Mouse (Mus musculus): Measurements from ENCODE around the gene Bloc1s2.

Gene Bloc1s2

DNA sequence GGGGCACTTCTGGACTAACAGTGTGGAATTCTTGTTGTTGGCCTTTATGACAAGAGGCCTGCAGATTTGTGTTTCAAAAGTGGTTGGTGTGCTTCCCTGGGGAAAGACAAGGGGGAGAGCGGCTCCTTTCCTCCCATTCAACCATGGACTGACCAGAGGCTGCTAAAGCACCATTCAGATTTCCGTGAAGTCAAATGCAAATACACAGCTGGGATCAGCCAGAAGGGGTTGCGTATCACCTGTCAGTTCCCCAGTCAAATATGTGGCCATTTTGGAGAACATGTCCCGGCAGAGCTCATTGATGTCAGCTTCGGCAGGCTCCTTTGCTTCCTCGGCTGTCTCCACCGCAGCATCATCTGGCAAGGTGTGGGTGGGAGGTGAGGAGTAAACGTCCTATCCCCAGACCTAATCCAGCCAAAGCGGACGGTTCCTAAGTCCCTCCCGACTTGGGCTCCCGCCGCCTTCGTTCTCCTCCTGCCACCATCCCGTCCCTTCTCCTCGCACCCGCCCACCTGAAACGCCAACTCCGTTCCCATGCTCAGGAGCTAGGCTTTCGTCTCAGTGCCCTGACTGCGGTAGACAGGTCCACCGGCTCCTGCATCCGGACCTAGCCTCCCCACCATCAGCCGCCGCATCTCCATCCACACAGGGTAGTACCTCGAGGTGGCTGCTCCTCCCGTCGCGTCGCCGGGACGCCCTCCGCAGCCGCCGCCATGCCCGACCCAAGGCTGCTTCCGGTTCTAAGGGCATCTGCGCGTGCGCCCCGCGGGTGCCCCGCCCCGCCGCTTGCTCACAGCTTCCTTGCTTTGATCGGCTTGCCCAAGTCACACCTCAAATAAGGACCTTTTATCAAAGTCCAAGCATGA lies at the start of gene Bloc1s2:
TSS of gene Bloc1s2 (minus strand) at position 745 of the 866 bp plus-strand sequence.
- DNase-seq (ENCODE audit: low spot score in 2 of 2), result peak; percentile 88 to 91

DNA sequence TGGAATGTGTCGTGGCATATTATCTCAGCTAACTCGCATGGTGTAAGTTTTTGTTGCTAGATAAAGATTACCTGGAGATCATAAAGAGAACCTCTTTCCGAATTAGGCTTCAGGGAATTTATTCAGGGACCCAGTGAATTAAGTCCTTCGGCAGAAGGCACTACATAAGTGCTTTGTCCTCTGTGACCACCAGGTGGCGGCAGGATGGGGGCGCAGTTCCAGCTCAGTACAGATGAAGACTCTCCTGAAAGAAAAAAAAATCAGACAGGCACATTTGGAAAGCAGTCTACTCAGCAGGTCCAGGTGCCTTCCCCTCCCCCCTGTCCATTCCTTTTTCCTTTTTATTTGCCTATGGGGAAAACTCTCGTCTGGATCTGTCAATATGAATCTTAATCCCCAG lies 48.9 kb upstream of the Bloc1s2 start:
- DNase-seq (ENCODE audit: low spot score in 2 of 2), result peak; percentile 65 to 75

DNA sequence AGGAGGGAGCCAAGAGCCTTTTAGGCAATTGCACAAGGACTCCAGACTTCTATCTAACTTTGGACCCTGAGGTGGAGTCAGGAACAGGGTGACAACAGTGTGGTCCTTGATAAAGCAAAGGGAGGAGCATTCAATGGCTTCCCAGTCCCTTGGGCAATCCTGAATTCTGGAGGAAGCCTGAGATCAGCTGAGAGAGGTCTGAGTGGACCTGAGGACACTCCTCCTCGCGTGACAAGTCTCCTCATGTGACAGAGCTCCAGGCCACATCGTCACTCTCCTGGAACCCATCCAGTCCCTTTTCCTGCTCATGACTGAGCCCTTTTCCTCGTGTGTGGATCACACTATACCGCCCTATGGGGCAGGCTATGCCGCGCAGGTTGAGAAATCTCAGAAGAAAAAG lies 47.7 kb upstream of the Bloc1s2 start:
- no peak for DNase-seq (ENCODE audit: low spot score in 2 of 2)

DNA sequence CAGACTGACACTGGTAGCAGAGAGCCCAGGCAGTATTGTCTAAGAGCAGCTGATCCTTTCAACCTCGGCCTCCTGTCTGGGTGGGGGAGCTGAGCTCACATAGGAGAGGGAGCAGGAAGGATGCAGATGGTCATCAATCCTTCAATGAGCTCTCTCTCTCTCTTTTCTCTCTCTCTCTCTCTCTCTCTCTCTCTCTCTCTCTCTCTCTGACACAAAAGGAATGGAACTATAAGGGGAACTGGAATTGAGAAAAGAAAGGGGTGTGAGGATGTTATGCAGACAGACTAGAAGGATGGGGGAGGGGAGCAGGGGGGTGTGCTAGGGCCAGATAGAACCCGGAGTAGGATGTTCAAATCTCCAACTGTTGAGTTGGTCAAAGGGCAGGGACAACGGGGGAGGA lies 46.1 kb upstream of the Bloc1s2 start, which contains the start of gene Pkd2l1:
TSS of gene Pkd2l1 (minus strand) at position 101 of the 400 bp plus-strand sequence.
- no peak for DNase-seq (ENCODE audit: low spot score in 2 of 2)

DNA sequence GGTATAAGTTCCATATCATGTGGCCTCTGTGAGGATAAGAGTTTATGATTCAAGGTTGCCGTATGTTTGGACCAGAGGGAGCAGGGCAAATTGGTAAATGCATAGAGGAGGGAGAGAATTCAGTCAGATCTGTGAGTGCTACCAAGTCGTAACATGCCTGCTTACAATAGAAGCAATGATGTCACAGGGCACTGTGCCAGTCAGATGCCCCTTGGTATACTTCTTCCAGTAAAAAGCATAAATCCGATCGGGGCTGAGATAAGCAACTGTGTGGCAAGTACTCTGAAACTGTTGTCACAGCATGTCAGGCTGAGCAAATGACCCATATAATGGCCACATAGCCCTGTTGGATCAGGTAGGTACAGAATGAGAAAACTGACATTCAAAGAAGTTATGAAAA lies 42.8 kb upstream of the Bloc1s2 start:
- DNase-seq (ENCODE audit: low spot score in 2 of 2), result no peak

DNA sequence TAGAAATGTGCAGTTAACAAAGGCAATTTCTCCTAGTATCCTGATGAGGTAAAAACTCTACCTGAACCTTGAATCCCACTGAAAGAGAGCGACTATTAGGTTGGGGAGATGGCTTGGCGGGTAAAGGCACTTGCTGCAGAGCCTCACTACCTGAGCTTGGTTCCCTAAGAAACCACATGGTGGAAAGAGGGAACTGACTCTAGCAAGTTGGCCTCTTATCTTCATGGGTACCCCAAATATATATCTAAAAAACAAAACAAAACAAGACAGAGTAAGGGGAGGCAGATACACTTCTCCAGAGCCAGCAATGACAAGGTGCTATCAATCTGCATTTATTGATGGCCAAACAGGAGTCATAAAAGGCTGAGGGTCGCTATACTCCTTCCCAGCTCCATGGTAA lies 37.7 kb upstream of the Bloc1s2 start:
- no peak for DNase-seq (ENCODE audit: low spot score in 2 of 2)

DNA sequence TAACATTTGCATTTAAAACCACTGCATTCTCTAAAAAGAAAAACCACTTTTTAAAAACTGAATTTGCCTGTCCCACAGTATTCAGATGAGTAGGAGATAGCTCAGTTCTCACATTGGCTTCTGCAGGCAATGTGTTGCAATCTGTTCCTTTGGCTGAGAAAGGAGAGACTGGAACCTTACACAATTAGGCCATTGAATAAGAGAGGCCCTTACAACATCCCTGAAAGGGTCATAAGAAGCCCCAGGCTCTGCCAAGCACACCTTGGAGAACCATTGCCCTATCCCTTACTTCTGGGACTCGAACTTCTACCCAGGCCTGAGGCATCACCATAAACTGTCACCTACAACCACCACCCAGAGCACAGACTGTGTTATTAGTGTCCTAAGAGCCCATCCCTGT lies 34.3 kb upstream of the Bloc1s2 start:
- no peak for DNase-seq (ENCODE audit: low spot score in 2 of 2)

DNA sequence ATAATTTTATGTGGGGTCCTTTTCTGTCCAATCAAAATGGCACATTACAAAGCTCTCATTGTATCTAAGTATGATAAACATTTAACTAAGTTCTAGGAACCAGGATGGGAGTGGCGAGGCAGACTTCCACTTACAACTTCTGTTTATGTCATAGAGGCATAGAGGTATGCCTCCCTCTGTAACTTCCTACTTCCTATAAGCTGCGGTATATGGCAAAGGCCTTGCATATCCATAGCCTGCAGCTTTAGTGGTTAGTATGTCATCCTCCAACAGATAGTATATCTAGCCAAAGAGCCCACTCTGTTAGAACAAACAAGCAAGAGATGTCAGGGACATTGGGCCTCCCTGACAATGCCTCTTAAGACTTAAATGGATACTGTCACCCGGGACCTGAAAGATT lies 30.5 kb upstream of the Bloc1s2 start:
- DNase-seq (ENCODE audit: low spot score in 2 of 2), result no peak

DNA sequence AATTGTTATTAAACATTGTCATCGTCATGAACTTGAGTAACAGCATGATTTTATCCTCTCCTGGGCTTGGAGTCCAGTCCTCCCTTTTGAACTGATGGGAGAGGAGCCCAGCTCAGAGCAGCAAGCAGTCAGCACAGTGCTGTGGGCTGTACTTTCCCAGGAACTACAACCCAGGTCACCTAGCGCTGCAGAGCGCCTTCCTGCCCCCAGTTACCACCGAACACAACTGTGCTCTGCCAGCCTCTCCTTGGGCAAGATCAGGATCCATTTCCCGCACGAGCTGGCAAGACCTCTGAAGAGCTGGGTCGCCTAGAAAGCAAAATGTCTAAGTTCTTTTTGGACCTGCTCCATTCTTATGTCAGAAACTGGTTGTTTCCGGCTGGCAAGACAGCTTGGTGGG lies 28.6 kb upstream of the Bloc1s2 start:
- DNase-seq (ENCODE audit: low spot score in 2 of 2), result no peak

DNA sequence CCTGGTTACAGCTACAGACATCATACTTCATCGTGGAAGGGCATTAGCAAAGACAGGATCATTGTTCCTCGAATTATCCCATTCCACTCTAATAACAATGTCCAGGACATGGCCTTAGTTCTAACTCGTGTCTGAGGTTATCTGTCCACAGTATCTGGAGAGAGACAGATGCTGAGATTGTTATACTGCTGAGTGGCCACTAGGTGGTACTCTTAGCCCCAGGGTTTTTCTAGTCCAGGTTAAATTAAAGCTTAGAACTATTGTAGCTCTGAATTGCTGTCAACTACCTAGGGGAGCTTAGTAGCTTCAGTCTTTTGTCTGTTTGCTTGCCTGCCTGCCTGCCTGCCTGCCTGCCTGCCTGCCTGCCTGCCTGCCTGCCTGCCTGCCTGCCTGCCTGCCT lies 15.3 kb upstream of the Bloc1s2 start:
- DNase-seq (ENCODE audit: low spot score in 2 of 2), result peak in 1 of 2 experiments; percentile 10

DNA sequence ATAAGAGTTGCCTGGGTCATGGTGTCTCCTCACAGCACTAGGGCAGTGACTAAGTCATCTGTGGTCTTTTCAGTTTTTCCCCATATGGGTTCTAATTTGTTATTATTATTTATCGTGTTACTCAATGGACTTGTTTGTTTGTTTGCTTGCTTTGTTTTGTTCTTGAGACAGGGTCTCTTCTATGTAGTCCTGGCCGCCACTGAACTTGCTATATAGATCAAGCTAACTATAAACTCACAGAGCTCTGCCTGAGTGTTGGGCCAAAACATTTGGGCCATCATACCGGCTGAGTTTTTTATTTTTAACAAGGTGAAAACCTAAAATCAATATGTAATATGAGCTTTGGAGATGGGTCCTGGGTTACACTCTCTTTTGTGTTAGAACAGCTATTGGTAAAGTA lies 13.1 kb upstream of the Bloc1s2 start:
- DNase-seq (ENCODE audit: low spot score in 2 of 2), result no peak

DNA sequence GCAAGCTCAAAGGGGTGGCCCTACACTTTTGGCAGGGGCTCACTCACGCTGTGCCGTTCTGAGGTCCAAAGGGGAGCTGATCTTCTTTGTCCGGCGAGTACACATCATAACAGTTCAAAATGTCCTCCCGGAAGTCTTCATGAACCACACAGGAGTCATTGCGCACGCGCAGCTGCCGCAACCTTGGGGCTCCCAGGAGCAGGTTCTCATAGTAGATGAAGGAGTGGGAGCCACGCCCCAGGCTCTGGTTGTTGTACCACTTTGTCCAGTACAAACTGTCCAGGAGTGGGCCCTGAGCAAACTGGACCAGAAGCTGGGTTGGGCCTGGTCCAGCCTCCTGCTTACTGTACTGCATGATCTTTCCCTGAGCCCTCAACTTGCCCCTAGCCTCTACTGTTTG lies 10.8 kb upstream of the Bloc1s2 start:
- no peak for DNase-seq (ENCODE audit: low spot score in 2 of 2)

DNA sequence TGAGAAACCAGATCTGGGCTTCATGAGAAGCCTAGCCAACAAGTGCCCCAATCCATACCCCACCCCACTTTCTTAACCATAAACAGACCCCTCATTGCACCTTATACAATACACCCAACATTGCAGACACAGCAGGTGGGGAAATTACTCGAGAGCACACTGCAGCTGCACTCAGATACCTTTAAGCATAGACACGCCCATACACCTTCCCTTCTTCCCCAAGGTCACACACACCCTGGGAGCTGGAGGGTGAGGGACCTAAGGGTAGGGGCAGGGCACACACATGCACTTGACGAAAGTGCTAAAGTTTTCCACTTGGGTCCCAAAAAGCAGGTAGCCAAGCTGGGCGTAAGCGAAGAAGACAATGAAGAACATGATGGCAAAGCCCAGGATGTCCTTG lies 7.5 kb upstream of the Bloc1s2 start:
- no peak for DNase-seq (ENCODE audit: low spot score in 2 of 2)

DNA sequence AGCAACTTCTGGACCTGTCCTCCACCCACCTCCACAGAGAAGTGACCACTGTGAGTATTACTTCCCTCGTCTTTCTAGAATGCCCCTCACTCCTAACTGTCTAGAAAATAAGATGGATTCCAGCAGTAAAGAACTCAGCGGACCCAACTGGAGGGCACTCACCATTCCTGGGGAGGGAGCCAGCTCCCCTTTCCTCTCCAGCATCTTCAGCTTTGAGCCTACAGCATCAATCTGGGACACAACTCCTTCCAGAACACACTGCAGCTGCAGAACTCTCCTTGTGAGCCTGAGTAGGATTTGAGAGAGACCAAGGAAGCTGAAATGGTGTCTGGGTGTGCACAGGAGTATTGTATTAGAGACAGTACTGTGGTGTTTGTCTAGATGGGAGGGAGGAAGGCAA lies 2.7 kb upstream of the Bloc1s2 start:
- DNase-seq (ENCODE audit: low spot score in 2 of 2), result no peak

DNA sequence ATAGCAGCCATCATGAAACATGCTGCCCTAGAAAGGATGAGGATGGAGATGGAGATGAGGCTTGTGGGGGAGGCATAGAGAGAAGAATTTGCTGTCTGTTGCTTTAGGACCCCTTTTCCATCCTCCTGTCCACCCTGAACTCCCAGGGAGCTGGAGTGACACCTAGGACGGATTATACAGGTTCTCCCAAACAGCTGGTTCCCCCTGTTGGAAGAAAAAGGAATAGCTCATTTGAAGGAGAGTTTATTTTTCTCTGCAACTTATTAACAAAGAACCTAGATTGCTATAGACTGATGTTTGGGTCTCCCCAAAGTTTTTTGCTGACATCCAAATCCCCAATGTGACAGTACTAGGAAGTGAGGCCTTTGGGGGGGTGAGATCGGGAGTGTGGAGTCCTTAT lies 2.1 kb upstream of the Bloc1s2 start:
- DNase-seq (ENCODE audit: low spot score in 2 of 2), result no peak

DNA sequence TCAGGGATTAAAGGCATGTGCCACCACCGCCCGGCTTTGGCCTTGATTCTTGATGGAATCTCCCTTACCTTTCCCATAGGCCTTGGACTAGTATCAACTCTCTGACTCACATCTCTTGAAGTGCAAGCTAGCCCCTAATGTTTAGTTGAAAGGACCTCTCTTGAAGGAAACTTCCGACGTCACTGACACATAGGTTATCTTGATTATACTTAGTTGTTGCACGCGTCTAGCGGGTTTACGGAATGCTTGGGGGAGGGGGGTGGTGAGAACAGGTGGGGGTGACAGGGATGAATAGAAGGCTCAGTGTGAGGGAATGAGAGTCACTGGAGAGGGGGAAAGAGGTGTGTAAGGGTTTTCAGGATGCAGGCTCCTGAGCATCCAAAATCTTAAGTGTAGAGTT lies 705 bp upstream of the Bloc1s2 start:
- DNase-seq (ENCODE audit: low spot score in 2 of 2), result no peak

DNA sequence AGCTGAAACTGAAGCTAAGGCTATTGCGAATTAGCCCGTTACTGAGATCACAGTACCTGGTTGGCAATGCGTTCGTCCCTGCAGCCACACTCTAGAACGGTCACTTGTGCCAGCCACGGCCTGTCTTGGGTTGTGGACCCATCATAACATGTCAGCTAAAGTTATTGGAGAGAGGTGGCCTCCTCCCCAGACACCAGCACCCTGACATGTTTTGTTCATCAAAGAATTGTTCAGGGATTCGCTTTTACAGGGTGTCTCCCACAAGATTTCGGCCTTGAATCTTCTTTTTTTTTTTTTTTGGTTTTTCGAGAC lies 278 bp upstream of the Bloc1s2 start:
- no peak for DNase-seq (ENCODE audit: low spot score in 2 of 2)

DNA sequence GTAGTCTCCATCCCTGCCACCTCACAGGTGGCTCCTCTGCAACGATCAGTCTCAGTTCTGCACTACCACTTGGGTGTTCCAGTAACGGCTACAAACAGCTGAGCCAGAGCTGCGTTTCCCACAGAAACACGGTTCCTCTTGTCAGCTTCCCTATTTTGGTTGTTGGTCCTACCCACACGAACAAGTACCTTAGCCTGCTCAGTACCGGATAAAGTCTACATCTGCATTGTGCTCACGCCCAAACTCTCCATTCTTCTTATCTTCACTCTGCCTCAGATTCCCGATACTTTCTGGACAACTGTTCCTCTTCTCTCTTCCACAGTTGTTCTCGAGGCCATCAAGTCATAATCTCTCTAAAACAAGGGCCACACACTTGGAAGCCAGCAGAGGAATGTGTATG lies 1.9 kb downstream of the Bloc1s2 start:
- DNase-seq (ENCODE audit: low spot score in 2 of 2), result no peak

DNA sequence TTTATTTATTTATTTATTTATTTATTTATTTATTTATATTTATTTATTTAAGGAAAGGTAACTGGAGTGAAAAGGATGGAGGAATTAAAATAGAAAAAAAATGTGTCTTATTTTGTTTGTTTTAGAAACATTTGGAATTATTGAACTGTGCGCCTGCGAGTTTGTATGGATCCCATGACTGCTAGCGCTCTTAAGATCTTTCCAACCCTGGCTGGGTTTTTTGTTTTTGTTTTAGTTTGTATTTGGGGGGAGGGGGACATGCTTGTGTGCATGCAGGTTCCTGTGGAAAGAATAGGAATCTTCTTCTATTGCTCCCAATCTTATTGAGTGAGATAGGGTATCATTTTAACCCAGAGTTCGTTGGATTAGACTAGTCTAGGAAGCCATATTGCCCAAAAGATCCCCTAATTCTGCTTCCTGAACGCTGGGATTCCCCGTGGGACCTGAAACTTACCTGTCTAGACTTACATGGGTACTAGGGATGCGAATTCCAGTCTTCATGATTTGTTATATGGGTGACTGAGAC lies 10.2 kb downstream of the Bloc1s2 start:
- DNase-seq (ENCODE audit: low spot score in 2 of 2), result no peak

DNA sequence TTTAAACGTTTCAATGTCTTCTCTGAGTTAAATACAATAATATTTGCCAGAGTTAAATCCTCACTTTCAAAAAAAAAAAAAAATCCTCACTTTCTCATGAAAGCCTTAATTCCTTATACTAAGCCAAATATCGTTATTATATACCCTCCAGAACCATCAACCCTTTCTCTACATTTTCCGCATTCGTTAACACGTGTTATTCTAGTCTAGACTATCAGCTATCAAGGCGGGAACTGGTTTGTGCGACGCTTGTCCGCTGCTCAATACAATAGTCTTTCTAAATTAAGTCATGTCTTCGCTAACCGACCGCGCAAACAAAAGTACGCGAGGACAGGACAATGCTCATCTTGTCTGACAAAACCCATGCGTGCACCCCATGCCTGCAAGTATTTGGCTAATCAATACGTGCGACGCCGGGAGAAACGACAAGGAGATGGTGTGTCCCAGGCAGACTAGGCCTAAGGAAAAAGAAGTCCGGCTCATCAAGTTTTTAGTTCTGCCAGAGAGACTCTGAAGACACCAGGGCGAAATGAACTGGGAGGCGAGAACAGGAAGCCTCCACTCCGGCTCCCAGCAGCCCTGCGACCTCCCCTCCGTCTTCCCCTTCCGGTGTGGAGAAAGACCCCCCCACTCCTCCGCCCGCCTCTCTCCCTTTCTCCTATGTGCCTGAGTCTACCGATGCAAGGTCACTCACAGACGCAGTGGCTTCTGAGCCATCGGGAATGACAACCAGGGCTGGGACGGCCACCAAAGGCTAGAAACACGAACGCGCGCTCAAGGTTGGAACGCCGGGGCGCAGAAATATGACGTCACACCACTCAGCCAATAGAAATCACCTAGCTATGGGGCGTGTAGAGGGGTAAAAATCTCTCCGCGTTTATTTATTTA lies 10.9 kb downstream of the Bloc1s2 start, which contains the start of gene Cwf19l1:
TSS of gene Cwf19l1 (minus strand) at position 805 of the 888 bp plus-strand sequence.
- DNase-seq (ENCODE audit: low spot score in 2 of 2), result peak; percentile 81 to 89

DNA sequence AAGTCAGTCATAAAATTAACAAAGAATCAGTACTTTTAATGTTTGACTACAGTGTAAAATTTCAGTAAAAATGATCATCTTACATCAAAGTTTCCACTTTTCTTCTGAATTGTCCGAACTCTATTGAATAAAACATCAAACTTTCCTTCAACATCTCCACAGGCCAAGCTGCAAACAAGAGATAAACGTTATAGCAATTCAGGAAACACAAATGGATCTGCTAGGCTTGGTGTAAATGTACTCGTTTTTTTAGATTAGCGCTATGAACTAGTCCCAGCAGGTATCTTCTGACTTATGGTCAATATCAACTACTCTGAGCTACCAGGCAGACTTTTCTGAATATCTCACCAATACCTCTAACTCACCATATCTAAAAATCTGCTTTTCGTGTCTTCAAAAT lies 13.3 kb downstream of the Bloc1s2 start:
- DNase-seq (ENCODE audit: low spot score in 2 of 2), result no peak

DNA sequence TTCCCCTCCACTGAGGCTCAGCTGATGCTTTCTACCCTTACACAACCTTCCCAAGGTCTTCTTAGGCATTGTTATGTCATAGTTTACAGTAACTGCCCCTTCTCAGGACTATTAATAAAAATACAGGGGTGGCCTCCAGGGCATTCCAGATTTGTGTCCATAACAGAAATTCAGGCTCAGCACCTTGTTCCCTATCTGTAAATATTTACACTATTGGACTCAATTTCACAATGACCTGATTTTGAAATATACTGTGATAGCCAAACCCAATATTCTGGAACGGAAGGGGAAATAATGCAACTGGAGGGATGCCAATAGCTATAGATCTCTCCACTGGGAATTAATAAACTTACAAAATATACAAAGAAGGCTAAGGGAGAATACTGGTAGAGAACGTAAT lies 17.7 kb downstream of the Bloc1s2 start:
- DNase-seq (ENCODE audit: low spot score in 2 of 2), result no peak
